8 mouse cellular contexts compared by ENCODE assay signal in genomic region chr12:101975601-101976571, GRCm38 (mm10). TPM values are rescaled to one million over a fixed set of nuclear protein-coding genes. Genes with fewer than 3 reads are reported as not detected.
DNase-seq lines count a peak whose midpoint lies in the region; TF ChIP-seq lines count a peak whose summit lies in the region.

TSS of gene Cpsf2 (plus strand) at chr12:101975988.

- H3K9me3 ChIP-seq in megakaryocyte, embryonic 14.5 days, result no peaks in the 10 kb centered on the region

- H3K4me1 ChIP-seq in megakaryocyte, embryonic 14.5 days, result peaks cover 71% of the 10 kb centered on the region

- TF ChIP-seq CTCF in gastrocnemius, adult 2 months (IDR thresholded peaks at IDR 0.05), result no peak; the same call in 1 of the 2 replicates

- DNase-seq in WW6 (ENCODE audit: low read depth, low spot score), result peak; percentile 42
- DNase-seq in cerebellum, postnatal 4 days (ENCODE audit: low spot score in 2 of 2), result peak; percentile 53 to 77
- peak; percentile 87 for DNase-seq in gastrocnemius, adult 2 months
- DNase-seq in hindlimb bud, embryonic 11.5 days (ENCODE audit: extremely low spot score, low read depth, low spot score), result peak; percentile 68
- peak; percentile 68 to 89 for DNase-seq in left cerebral cortex, adult 8-10 months (ENCODE audit: low spot score in 2 of 2)
- DNase-seq in right cerebral cortex, postnatal 10 days (ENCODE audit: low spot score in 2 of 2), result peak; percentile 84 to 88
- DNase-seq in urinary bladder, postnatal 25 days (ENCODE audit: low spot score), result peak; percentile 74

- H3K27me3 ChIP-seq in megakaryocyte, embryonic 14.5 days (replicated peaks), result no peaks in the 10 kb centered on the region

- peak within 1 kb of the TSS; percentile 97 for H3K27ac ChIP-seq in gastrocnemius, adult 2 months

- H3K36me3 ChIP-seq in megakaryocyte, embryonic 14.5 days (replicated peaks; ENCODE audit: low read length), result peaks cover 35% of the 10 kb centered on the region

- intact Hi-C loops in gastrocnemius, adult 2 months (cut with DNase I), result loop anchor here (10.0 kb wide), 1 partner anchor 489 kb away; the partner anchor contains the start of gene Golga5

- H3K4me3 ChIP-seq in gastrocnemius, adult 2 months, result peak within 1 kb of the TSS; percentile 82
- peak within 1 kb of the TSS; percentile 100 for H3K4me3 ChIP-seq in megakaryocyte, embryonic 14.5 days (replicated peaks)

RNA-seq across cellular contexts. Expression of gene Cpsf2, which starts in this region (rescaled TPM):
- 10 to 100 TPM in 1 of 2 experiments, 1 to 10 TPM in 1; 9.7 to 11.1 TPM for total RNA-seq in gastrocnemius, adult 2 months (2021)
- 10 to 100 TPM; 24.7 to 27.7 (median 27.3) TPM for total RNA-seq in left cerebral cortex, adult 8-10 months (2022)
- polyA plus RNA-seq in megakaryocyte, embryonic 14.5 days (2012; ENCODE audit: insufficient read depth, low replicate concordance), result 2.3 and 4.4 TPM in 2 replicates

Comparison
In these comparisons a context has a peak if more than half of its experiments do, and no peak if none do; other contexts are left out.
1. Peak in every context shown above with its lines: DNase-seq, H3K4me3 ChIP-seq and H3K27ac ChIP-seq.